In genomic region chr11:84413111-84413510, GRCm38 (mm10) we compare ENCODE assay signal across 15 mouse cellular contexts.
DNase-seq lines count a peak whose midpoint lies in the region; ATAC-seq and TF ChIP-seq lines count a peak whose summit lies in the region.
"Had no signal": no experiment of that assay in that cellular context is flagged by ENCODE, and none has a peak within 500 bp of the region (broad histone marks: within the 10 kb centered on the region; RNA-seq: fewer than 3 reads in every experiment).

No protein-coding gene starts in this region.

- WGBS in hindbrain, embryonic 13.5 days = 65% methylated on average over 6 of the region's 6 CpGs
- 57% methylated on average over 6 of the region's 6 CpGs for WGBS in hindbrain, postnatal 0 days
- 44% methylated on average over 6 of the region's 6 CpGs for WGBS in limb, embryonic 13.5 days
- WGBS in midbrain, embryonic 14.5 days = 34% methylated on average over 6 of the region's 6 CpGs

- peak overlapping the region; percentile 74 for H3K27ac ChIP-seq in hindbrain, embryonic 13.5 days
- no peak overlapping the region for H3K27ac ChIP-seq in hindbrain, postnatal 0 days
- H3K27ac ChIP-seq in limb, embryonic 13.5 days = no peak overlapping the region
- H3K27ac ChIP-seq in midbrain, embryonic 14.5 days (replicated peaks; ENCODE audit: low read depth, low read length) = peak overlapping the region; percentile 43
- H3K27ac ChIP-seq: forebrain, embryonic 13.5 days had no signal

- no peaks in the 10 kb centered on the region for H3K36me3 ChIP-seq in hindbrain, embryonic 13.5 days
- no peaks in the 10 kb centered on the region for H3K36me3 ChIP-seq in hindbrain, postnatal 0 days (ENCODE audit: insufficient read depth, low read length)
- no peaks in the 10 kb centered on the region for H3K36me3 ChIP-seq in limb, embryonic 13.5 days
- no peaks in the 10 kb centered on the region for H3K36me3 ChIP-seq in midbrain, embryonic 14.5 days (ENCODE audit: control insufficient read depth, insufficient read depth, low read length)

- H3K9me3 ChIP-seq in hindbrain, embryonic 13.5 days = no peaks in the 10 kb centered on the region
- no peaks in the 10 kb centered on the region for H3K9me3 ChIP-seq in hindbrain, postnatal 0 days (ENCODE audit: low read length)
- H3K9me3 ChIP-seq in limb, embryonic 13.5 days = no peaks in the 10 kb centered on the region
- no peaks in the 10 kb centered on the region for H3K9me3 ChIP-seq in midbrain, embryonic 14.5 days (ENCODE audit: control insufficient read depth, low read length)
- H3K9me3 ChIP-seq: forebrain, embryonic 13.5 days had no signal

- H3K9ac ChIP-seq in hindbrain, embryonic 13.5 days = no peak overlapping the region; the same call in 1 of the 2 replicates
- H3K9ac ChIP-seq in hindbrain, postnatal 0 days (replicated peaks; ENCODE audit: low read length) = no peak overlapping the region
- 0 out of 2 replicates have a peak overlapping the region, but pooled peaks have one; percentile 19 for H3K9ac ChIP-seq in limb, embryonic 13.5 days
- no peak overlapping the region for H3K9ac ChIP-seq in midbrain, embryonic 14.5 days (replicated peaks; ENCODE audit: low read length)

- DNase-seq in hindbrain, postnatal 0 days (ENCODE audit: low spot score) = no peak
- DNase-seq in MEL-GATA-1-ER (ENCODE audit: extremely low read depth, low read depth) = peak; percentile 76
- DNase-seq in midbrain, embryonic 14.5 days = no peak
- no peak for DNase-seq in cerebellum, postnatal 4 days (ENCODE audit: low spot score in 2 of 2)
- DNase-seq in adrenal gland, postnatal 14 days = no peak
- DNase-seq: adrenal gland, postnatal 36 days; gastrocnemius, postnatal 10 days; heart, postnatal 36 days; kidney, adult 8-10 months; lung, postnatal 36 days had no signal

- H3K27me3 ChIP-seq in hindbrain, embryonic 13.5 days = no peaks in the 10 kb centered on the region
- H3K27me3 ChIP-seq in hindbrain, postnatal 0 days (ENCODE audit: insufficient read depth, low read length) = no peaks in the 10 kb centered on the region
- H3K27me3 ChIP-seq in limb, embryonic 13.5 days = no peaks in the 10 kb centered on the region
- H3K27me3 ChIP-seq in midbrain, embryonic 14.5 days (ENCODE audit: control insufficient read depth, insufficient read depth, low read length) = no peaks in the 10 kb centered on the region

- TF ChIP-seq CTCF in hindbrain, postnatal 0 days (IDR thresholded peaks at IDR 0.05; ENCODE audit: low read depth) = no peak

- H3K4me2 ChIP-seq in hindbrain, embryonic 13.5 days = no peak overlapping the region
- H3K4me2 ChIP-seq in hindbrain, postnatal 0 days (ENCODE audit: low read depth, low read length) = no peak overlapping the region
- H3K4me2 ChIP-seq in limb, embryonic 13.5 days (replicated peaks) = no peak overlapping the region
- no peak overlapping the region for H3K4me2 ChIP-seq in midbrain, embryonic 14.5 days (ENCODE audit: low read length)
- H3K4me2 ChIP-seq: forebrain, embryonic 13.5 days had no signal

- peaks cover 36% of the 10 kb centered on the region for H3K4me1 ChIP-seq in hindbrain, embryonic 13.5 days (replicated peaks)
- H3K4me1 ChIP-seq in hindbrain, postnatal 0 days (ENCODE audit: insufficient read depth, low read length) = no peaks in the 10 kb centered on the region
- H3K4me1 ChIP-seq in limb, embryonic 13.5 days = peaks cover 16% of the 10 kb centered on the region; the same call in 1 of the 2 replicates
- H3K4me1 ChIP-seq in midbrain, embryonic 14.5 days (ENCODE audit: control insufficient read depth, insufficient read depth, low read length) = peaks cover 28% of the 10 kb centered on the region

- no peak for ATAC-seq in hindbrain, embryonic 13.5 days (ENCODE audit: low FRiP score)
- ATAC-seq in hindbrain, postnatal 0 days = no peak
- no peak for ATAC-seq in limb, embryonic 13.5 days (ENCODE audit: low FRiP score, low read depth)
- no peak for ATAC-seq in midbrain, embryonic 14.5 days (ENCODE audit: low FRiP score, low TSS enrichment)
- no peak for ATAC-seq in inflammation-experienced regulatory T-cells, adult 6 months
- ATAC-seq: CD4-positive, CD25-positive, alpha-beta regulatory T cell, adult 4 months; forebrain, embryonic 13.5 days had no signal

- no peak overlapping the region for H3K4me3 ChIP-seq in hindbrain, embryonic 13.5 days
- no peak overlapping the region for H3K4me3 ChIP-seq in hindbrain, postnatal 0 days (ENCODE audit: low read length)
- no peak overlapping the region for H3K4me3 ChIP-seq in limb, embryonic 13.5 days
- H3K4me3 ChIP-seq in midbrain, embryonic 14.5 days (replicated peaks; ENCODE audit: low read depth, low read length) = no peak overlapping the region
- H3K4me3 ChIP-seq: forebrain, embryonic 13.5 days had no signal

Comparison
In these comparisons a context has a peak if more than half of its experiments do, and no peak if none do; other contexts are left out.
1. H3K27ac ChIP-seq: peak in hindbrain, embryonic 13.5 days (single experiment) and midbrain, embryonic 14.5 days (single experiment); none in hindbrain, postnatal 0 days (single experiment) and limb, embryonic 13.5 days (single experiment).